Mouse (Mus musculus): ENCODE measurements around the gene Nos1.

Gene Nos1

DNA sequence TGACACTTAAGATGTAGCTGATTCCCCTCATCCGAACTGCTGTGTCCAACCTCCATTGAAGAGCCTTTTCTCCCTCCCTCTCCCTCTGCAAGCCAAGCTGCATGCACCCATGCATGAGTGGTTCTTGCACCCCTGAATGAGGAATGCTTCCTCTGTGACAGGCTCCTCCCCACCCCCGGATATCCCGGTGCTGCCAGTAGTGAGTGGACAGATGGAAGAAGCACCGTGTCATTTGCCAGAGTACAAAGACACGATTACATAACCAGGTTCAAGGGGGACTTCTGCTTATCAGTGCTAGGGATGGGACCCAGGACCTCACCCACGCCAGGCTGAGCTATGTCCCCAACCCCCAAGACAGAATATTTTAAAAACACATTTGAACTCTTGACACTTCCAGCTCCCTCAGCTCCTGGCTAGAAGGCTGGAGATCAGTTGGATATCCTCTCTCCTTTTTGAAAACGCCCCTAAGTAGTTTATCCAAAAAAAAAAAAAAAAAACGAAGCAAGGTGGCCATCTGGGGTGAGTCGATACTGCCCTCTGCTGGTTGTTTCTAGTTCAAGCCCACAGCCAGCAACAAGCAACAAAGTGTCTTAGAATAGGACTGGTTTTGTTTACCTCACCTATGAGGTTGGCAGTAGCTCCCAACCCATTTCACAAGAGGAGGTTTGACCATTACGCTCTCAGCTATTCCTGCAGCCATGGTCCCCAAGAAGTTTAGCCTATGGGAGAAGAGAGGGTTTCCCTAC lies 175.0 kb downstream of the Nos1 start:
- peak; percentile 36 for DNase-seq (ENCODE audit: inconsistent ontology term)

DNA sequence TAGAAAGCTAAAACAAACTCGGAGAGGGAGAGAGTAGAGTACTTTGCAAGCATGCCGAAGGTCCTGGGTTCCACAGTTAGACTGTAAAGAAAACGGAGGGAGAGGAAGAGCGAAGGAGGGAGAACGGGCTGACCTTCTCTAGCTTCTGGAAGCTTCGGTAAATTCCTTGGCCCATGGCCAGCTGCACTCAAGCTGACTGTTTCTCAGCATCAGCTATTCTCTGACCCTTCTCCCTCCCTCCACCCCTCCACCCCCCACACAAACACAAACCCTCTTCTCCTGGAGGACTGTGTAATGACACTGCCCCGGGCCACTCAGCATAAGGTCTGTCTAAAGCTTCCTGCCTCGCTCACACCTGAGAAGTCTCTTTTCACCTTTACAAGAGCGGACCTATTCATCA lies 183.9 kb downstream of the Nos1 start:
- no peak for DNase-seq (ENCODE audit: inconsistent ontology term)

DNA sequence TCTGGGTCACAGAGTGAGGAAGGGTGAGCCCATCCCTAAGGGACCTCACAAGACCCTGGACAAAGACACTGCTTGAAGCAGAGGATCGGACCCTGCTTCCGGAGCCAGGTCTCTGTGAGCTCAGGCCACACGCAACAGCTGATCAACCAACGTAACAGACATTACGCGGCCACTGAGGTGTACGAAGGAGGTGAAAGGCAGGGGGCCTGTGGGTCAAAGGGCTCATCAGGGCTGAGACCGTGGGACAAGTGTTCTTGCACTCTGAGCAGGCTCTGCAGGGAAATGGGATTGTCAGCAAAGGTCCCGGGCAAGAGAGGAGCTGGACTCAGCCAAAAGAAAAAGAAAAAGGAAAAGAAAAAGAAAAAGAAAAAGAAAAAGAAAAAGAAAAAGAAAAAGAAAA lies 186.1 kb downstream of the Nos1 start:
- DNase-seq (ENCODE audit: inconsistent ontology term) = no peak

GRCm38 (mm10) chr5:117967659-117968069 lies 186.8 kb downstream of the Nos1 start:
- DNase-seq (ENCODE audit: inconsistent ontology term) = peak; percentile 19

DNA sequence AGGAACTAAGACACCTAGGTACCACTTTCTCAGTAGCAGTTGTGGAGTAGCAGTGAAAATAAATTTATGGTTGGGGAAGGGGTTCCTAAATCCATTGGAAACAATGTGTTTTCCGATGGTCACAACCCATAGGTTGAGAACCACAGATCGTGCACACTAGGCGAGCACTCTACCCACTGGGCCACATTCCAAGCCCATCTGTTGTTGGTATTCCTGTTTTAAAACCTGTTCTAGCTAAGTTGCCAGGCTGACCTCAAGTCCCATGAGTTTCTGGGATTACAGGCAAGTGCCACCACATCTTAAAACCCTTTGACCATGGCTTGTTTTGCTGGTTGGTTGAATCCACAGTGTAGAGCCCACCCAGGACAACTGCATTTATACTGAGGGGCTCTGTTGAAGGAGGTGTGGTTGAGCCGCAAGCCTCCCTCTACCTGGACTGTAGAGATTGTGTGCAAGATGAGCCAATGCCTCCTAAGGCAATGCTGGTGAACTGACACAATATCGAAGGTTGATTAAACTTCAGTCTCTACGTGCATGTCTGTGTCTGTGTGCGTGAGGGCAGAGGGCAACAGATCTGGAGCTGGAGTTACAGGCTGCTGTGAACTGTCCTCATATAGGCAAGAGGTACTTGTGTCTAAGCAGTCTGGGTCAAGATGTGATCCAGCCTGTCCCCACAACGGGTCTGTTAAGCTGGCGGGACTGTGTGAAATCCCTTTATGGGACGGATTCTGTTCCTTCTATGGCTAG lies 189.0 kb downstream of the Nos1 start:
- no peak for DNase-seq (ENCODE audit: inconsistent ontology term)

- DNase-seq (ENCODE audit: inconsistent ontology term) = no peak
These were observed 195.4 kb downstream of the Nos1 start for GRCm38 (mm10) chr5:117976263-117976656.

DNA sequence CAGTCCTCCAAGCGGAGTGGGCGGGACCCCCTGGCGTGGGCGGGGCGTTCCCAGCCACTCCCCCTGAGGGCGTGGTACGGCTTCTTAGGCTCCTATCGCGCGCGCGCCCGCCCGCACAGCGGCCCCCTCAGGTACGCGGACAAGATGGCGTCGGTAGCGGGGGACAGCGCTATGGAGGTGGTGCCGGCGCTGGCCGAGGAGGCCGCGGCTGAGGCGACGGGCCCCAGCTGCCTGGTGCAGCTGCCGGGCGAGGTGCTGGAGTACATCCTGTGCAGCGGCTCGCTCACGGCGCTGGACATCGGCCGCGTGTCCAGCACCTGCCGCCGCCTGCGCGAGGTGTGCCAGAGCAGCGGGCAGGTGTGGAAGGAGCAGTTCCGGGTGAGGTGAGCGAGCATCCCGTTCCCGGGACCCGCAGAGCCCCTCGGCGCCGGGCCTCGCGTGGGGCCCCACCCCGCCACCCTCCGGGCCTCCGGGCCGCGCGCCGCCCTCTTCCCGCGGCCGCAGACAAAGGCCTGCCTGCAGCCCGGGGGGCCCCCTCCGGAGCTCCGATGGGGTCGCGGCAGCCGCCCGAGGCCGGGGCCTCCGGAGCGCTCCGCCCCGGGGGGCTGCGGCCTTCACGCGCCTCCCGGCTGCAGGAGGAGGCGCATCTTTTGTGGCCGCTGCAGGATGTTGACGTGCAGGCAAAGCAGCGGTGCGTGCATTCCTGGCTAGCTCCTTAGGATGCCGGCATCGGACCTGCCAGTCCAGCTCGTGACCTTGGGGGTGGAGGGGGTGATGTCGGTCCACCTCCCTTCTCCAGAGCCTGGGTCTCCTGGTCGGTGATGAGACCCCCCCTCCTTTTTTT lies 196.0 kb downstream of the Nos1 start, which contains the start of gene Fbxo21:
Fbxo21 (plus strand) TSS at position 74 of the 844 bp plus-strand sequence.
- DNase-seq (ENCODE audit: inconsistent ontology term) = peak; percentile 98

GRCm38 (mm10) chr5:117977501-117978158 lies 196.8 kb downstream of the Nos1 start:
- DNase-seq (ENCODE audit: inconsistent ontology term) = peak; percentile 23

- DNase-seq (ENCODE audit: inconsistent ontology term) = peak; percentile 44
These were observed 197.4 kb downstream of the Nos1 start for GRCm38 (mm10) chr5:117978159-117978697.

DNA sequence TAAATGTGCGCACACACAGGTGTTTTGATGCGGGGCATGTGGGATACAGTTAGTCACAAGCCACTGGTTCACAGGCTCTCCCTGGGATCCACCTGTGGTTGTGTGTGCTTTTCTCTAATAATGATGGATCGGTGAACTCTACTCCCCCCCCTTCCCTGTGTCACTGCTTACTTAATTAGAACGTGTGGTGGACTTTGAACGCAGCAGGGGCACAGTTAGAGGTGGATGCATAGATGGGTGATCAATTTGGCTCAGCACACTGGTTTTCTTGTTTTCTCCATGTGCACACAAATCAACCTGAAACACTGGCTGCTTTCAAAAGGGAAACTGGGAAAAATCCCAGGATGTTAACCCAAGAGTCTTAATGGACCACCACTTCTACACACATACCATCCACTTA lies 198.2 kb downstream of the Nos1 start:
- no peak for DNase-seq (ENCODE audit: inconsistent ontology term)

- DNase-seq (ENCODE audit: inconsistent ontology term) = no peak
These were observed 200.1 kb downstream of the Nos1 start for GRCm38 (mm10) chr5:117980921-117981320.

- DNase-seq (ENCODE audit: inconsistent ontology term) = no peak
These were observed 201.1 kb downstream of the Nos1 start for GRCm38 (mm10) chr5:117981943-117982342.

DNA sequence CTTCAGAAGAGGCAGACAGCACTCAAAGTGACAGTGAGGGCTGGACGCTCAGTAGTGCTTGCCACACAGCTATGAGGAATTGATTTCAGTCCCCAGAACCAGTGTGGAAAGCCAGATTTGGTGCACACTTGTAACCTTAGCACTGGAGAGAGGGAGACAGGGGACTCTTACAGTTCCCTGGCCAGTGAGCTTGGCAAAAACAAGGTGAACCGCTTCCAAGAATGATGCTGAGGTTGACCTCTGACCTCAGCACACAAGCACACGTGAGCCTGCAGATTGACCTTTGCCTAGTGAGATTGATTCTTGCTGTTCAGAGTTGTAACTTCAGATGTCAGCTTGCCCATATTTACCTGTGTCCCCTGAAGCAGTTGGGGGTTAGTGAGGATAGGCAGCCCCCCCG lies 205.5 kb downstream of the Nos1 start:
- no peak for DNase-seq (ENCODE audit: inconsistent ontology term)

DNA sequence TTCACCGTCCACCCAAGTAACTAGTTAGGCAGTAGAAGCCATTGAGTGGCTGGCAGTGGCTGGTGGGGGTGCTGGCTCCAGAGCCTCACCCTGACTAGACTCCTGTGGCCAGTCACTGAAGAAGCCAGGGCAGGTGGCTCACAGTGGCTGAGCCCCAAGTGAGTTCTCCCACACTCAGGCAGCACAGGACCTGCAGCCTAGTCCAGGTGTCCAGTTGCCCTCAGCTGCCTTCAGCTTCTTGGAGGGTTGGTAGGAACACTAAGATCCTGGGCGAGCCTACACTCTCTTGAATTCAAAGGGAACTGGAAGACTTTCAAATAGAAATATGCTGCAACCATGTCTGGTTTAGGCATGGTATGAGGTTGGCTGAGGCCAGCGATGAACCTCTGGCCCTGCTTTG lies 207.1 kb downstream of the Nos1 start:
- DNase-seq (ENCODE audit: inconsistent ontology term) = no peak

DNA sequence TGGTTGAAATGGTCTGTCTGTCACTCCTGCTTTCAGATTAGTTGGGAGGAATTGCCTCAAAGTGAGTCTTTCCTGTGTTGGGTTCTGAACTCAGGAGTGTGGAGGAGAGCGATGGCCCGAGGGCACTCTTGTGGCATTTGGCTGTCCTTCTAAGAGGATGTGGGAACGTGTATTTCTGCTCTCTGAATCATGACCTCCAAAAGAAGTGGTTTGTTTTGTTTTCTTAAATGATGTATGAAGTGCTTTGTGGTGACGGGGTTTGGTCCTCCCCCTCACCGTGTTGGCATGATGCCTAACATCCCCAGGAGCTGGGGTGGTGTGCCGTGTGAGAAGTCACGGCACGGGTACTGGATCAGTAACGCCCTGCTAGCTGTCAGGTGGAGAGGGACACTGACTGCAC lies 207.5 kb downstream of the Nos1 start:
- DNase-seq (ENCODE audit: inconsistent ontology term) = no peak

DNA sequence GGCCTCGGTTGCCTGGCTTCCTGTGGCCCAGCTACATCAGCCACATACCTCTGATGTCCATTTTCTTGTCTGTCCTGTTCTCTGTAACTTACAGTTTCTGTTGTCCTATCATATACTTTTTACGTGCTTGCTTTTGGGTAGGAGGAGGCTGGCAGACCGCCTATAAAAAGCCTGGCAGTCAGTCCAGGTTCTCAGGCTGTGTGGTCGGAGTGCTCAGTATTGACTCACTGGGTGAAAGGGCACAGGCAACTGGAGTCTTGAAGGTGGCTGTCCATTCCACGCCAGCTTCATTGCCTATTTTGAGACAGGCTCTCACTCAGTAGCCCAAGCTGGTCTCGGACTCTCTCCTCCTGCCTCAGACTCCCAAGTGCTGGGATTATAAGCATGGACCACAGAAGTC lies 208.9 kb downstream of the Nos1 start:
- no peak for DNase-seq (ENCODE audit: inconsistent ontology term)

GRCm38 (mm10) chr5:117990957-117991356 lies 210.1 kb downstream of the Nos1 start:
- DNase-seq (ENCODE audit: inconsistent ontology term) = no peak

- no peak for DNase-seq (ENCODE audit: inconsistent ontology term)
These were observed 212.7 kb downstream of the Nos1 start for GRCm38 (mm10) chr5:117993550-117993949.

DNA sequence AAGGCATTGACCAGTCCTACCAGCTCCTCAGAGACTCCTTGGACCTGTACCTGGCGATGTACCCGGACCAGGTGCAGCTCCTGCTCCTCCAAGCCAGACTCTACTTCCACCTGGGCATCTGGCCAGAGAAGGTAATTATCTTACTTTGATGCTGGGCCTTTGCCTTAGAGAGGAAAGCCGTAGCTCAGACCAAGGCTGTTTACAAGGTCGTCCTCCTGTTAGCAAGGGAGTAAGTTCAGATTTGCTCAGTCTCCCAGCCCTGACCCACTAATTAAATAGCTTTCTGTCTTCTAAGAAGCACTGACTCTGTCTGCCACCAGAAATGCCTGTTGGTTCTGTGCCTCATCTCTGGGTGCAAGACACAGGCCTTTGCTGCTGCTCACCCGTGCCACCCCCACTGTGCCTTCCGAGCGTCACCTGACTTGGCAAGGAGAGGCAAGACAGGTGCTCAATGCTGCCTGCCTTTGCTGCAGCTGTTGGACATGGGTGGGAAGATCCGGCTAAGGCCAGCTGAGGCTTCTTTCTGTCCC lies 214.6 kb downstream of the Nos1 start:
- DNase-seq (ENCODE audit: inconsistent ontology term) = no peak

GRCm38 (mm10) chr5:117995911-117996310 lies 215.1 kb downstream of the Nos1 start:
- no peak for DNase-seq (ENCODE audit: inconsistent ontology term)

DNA sequence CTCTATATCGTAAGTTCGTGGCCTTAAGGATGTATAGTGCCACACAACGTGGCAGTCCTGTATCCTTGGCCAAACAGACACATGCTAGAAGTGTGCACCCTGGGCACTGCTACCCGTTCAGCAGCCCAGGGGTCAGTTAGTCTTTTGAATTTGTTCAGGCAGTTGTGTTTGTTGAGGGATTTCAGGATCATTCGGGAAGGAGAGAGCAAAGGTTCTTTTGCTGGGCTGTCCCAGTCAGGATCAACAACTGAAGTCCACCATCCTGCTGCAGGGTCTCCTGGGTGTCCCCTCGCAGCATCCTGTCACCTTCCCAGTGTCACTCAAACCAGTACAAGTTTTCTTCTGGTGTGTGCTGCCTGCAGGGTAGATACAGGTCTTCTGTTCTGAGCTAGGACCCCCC lies 215.7 kb downstream of the Nos1 start:
- DNase-seq (ENCODE audit: inconsistent ontology term) = no peak

Data from Muller cell, postnatal 12 days (primary cell).